Mouse (Mus musculus) megakaryocyte progenitor cell, adult 5-6 weeks (primary cell): Measurements from ENCODE around the gene Hipk4. TPM values are rescaled to one million over a fixed set of nuclear protein-coding genes. Genes with fewer than 3 reads are reported as not detected.

ENCODE experiments used
- ATAC-seq: replicated peaks from 2 replicates; pipeline ENCODE4 v1.8.0; 2016; ENCODE audit warnings: mild to moderate bottlenecking, moderate TSS enrichment, inconsistent platforms; ENCODE audit not compliant: poor library complexity
- total RNA-seq, 2 experiments: library from RNA; stranded (forward) in 1 of 2; stranded (reverse) in 1 of 2; fragments of 157-497, 149-512 nt in 1 of 2; fragments of 200-1000 nt in 1 of 2; gene quantifications; 2 replicates each; pipeline versions ENCODE4 v1.2.3 to v1.2.4; 2015 to 2017

Gene Hipk4
- total RNA-seq, 2 experiments from 2014 or later = 0.25 to 0.29 TPM

DNA sequence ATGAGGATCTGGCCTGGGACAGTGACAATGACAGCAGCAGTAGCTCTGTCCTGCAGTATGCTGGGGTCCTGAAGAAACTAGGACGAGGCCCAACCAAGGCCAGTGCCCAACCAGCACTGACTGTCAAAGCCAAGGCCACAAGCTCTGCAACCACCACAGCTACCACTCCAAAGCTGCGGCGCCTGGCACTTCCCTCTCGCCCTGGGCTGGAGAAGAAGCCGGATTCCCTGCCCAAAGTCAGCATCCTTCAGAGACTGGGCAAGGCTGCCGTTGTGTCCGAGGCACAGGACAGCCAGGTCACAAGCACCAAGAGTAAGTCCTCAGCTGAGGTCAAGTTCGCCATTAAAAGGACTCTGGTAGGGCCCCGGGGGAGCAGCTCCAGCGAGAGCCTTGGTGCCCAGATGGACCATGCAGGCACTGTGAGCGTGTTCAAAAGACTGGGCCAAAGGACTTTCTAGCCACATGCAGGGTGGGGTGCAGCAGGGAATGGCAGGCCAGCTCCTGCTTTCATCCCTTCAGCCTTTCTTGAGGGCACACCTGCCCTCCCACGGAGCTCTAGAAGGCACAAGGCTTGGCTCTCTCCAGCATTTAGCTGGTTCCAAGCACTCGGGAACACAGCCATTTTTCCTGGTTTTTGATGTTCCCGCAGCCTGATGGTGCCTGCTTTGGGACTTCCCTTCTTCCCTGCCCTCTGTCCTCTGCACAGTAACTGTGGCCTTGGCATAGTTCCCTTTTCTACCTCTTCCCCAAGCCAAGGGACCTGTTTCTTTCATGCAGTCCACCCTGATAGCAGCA, 57.5 kb downstream of the Hipk4 start:
- ATAC-seq = no peak

Other genes with a start within 250 kb of the Hipk4 start
- 0.05 TPM in 1 of 2 replicates, not detected in the other for gene Ltbp4, start 185.6 kb upstream of the Hipk4 start, total RNA-seq (2015)
- not detected in 2 replicates for gene Ltbp4, start 185.6 kb upstream of the Hipk4 start, total RNA-seq (2017)
- 18.8 and 23.9 TPM in 2 replicates for gene Shkbp1, start 167.2 kb upstream of the Hipk4 start, total RNA-seq (2015)
- 10.7 and 11.0 TPM in 2 replicates for gene Shkbp1, start 167.2 kb upstream of the Hipk4 start, total RNA-seq (2017)
- not detected in 2 replicates for gene Gm20479, start 165.8 kb upstream of the Hipk4 start, total RNA-seq (2015)
- gene Gm20479, start 165.8 kb upstream of the Hipk4 start, total RNA-seq (2017) = not detected in 2 replicates
- gene Sptbn4, start 75.6 kb upstream of the Hipk4 start, total RNA-seq (2015) = 0.02 and 0.07 TPM in 2 replicates
- not detected in 2 replicates for gene Sptbn4, start 75.6 kb upstream of the Hipk4 start, total RNA-seq (2017)
- gene Blvrb, start 75.3 kb upstream of the Hipk4 start, total RNA-seq (2015) = 31.8 and 53.4 TPM in 2 replicates
- gene Blvrb, start 75.3 kb upstream of the Hipk4 start, total RNA-seq (2017) = 21.2 and 30.2 TPM in 2 replicates
- 2.5 and 2.9 TPM in 2 replicates for gene Sertad3, start 49.5 kb upstream of the Hipk4 start, total RNA-seq (2015)
- gene Sertad3, start 49.5 kb upstream of the Hipk4 start, total RNA-seq (2017) = 6.1 and 7.6 TPM in 2 replicates
- gene Sertad1, start 36.4 kb upstream of the Hipk4 start, total RNA-seq (2015) = 9.2 and 12.5 TPM in 2 replicates
- gene Sertad1, start 36.4 kb upstream of the Hipk4 start, total RNA-seq (2017) = 5.9 and 6.8 TPM in 2 replicates
- 0.52 and 0.68 TPM in 2 replicates for gene Prx, start 23.9 kb upstream of the Hipk4 start, total RNA-seq (2015)
- gene Prx, start 23.9 kb upstream of the Hipk4 start, total RNA-seq (2017) = 0.75 and 0.81 TPM in 2 replicates
- gene Pld3, start 30.0 kb downstream of the Hipk4 start, total RNA-seq (2015) = 9.3 and 9.4 TPM in 2 replicates
- 5.3 and 7.5 TPM in 2 replicates for gene Pld3, start 30.0 kb downstream of the Hipk4 start, total RNA-seq (2017)
- 13.4 and 14.1 TPM in 2 replicates for gene 2310022A10Rik, start 30.0 kb downstream of the Hipk4 start, total RNA-seq (2015)
- gene 2310022A10Rik, start 30.0 kb downstream of the Hipk4 start, total RNA-seq (2017) = 12.4 and 15.6 TPM in 2 replicates
- gene Akt2, start 68.3 kb downstream of the Hipk4 start, total RNA-seq (2015) = 33.8 and 40.3 TPM in 2 replicates
- gene Akt2, start 68.3 kb downstream of the Hipk4 start, total RNA-seq (2017) = 46.9 and 50.2 TPM in 2 replicates
- not detected in 2 replicates for gene Ttc9b, start 130.6 kb downstream of the Hipk4 start, total RNA-seq (2015)
- not detected in 2 replicates for gene Ttc9b, start 130.6 kb downstream of the Hipk4 start, total RNA-seq (2017)
- 1.7 and 4.3 TPM in 2 replicates for gene Map3k10, start 151.3 kb downstream of the Hipk4 start, total RNA-seq (2015)
- 3.4 and 5.2 TPM in 2 replicates for gene Map3k10, start 151.3 kb downstream of the Hipk4 start, total RNA-seq (2017)
- gene Zfp607b, start 166.1 kb downstream of the Hipk4 start, total RNA-seq (2015) = 0.71 and 3.1 TPM in 2 replicates
- 0.42 and 4.0 TPM in 2 replicates for gene Zfp607b, start 166.1 kb downstream of the Hipk4 start, total RNA-seq (2017)
- 7.6 and 11.3 TPM in 2 replicates for gene Zfp60, start 208.1 kb downstream of the Hipk4 start, total RNA-seq (2015)
- gene Zfp60, start 208.1 kb downstream of the Hipk4 start, total RNA-seq (2017) = 5.5 and 7.5 TPM in 2 replicates